Mouse (Mus musculus): Measurements from ENCODE around the gene Psmb7.

Gene Psmb7

GRCm38 (mm10) chr2:38545706-38546105 is 98.2 kb downstream of the Psmb7 start:
- DNase-seq (ENCODE audit: inconsistent ontology term), result no peak

GRCm38 (mm10) chr2:38544982-38545381 is 98.9 kb downstream of the Psmb7 start:
- no peak for DNase-seq (ENCODE audit: inconsistent ontology term)

- DNase-seq (ENCODE audit: inconsistent ontology term), result no peak
Observed at GRCm38 (mm10) chr2:38544341-38544740, 99.5 kb downstream of the Psmb7 start.

- no peak for DNase-seq (ENCODE audit: inconsistent ontology term)
Observed at GRCm38 (mm10) chr2:38543158-38543557, 100.7 kb downstream of the Psmb7 start.

GRCm38 (mm10) chr2:38542366-38542765 is 101.5 kb downstream of the Psmb7 start:
- no peak for DNase-seq (ENCODE audit: inconsistent ontology term)

- DNase-seq (ENCODE audit: inconsistent ontology term), result no peak
Observed at GRCm38 (mm10) chr2:38541570-38541969, 102.3 kb downstream of the Psmb7 start.

- no peak for DNase-seq (ENCODE audit: inconsistent ontology term)
Observed at GRCm38 (mm10) chr2:38541101-38541500, 102.8 kb downstream of the Psmb7 start.

GRCm38 (mm10) chr2:38540666-38541065 is 103.2 kb downstream of the Psmb7 start:
- DNase-seq (ENCODE audit: inconsistent ontology term), result no peak

- no peak for DNase-seq (ENCODE audit: inconsistent ontology term)
Observed at GRCm38 (mm10) chr2:38539677-38540076, 104.2 kb downstream of the Psmb7 start.

Data from Muller cell, postnatal 12 days (primary cell).